In the genomic region with DNA sequence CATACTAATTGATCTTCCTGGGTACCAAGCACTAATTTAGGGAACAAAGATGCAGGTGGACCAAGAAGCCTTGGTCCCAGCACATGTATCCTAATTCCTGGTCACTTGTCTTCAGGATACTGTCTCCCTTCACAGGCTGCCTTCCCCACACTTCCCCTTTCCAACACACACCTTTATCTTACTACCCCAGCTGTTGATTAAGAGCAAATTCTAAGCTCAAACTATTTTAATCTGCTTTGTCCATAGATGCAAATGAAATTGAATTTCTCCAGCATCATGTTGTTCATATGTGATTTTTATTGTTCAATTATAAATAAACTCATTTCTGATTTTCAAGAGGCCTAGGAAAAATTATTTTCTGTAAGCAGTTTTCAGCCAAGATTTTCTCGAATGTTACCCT, we compare ENCODE assay signal across 19 mouse cellular contexts. TPM values are rescaled to one million over a fixed set of nuclear protein-coding genes. Genes with fewer than 3 reads are reported as not detected.
"Had no signal": no experiment of that assay in that cellular context is flagged by ENCODE, and none has a peak within 500 bp of the region (broad histone marks: within the 10 kb centered on the region; RNA-seq: fewer than 3 reads in every experiment).

No protein-coding gene starts in this region.

- H3K4me1 ChIP-seq: neural tube, embryonic 15.5 days; stomach, embryonic 15.5 days had no signal

- H3K27ac ChIP-seq: neural tube, embryonic 15.5 days; stomach, embryonic 15.5 days; stomach, postnatal 0 days had no signal

- H3K9ac ChIP-seq: neural tube, embryonic 15.5 days; stomach, embryonic 15.5 days had no signal

- H3K4me3 ChIP-seq: neural tube, embryonic 15.5 days; stomach, embryonic 15.5 days had no signal

- H3K27me3 ChIP-seq: neural tube, embryonic 15.5 days; stomach, embryonic 15.5 days had no signal

- H3K9me3 ChIP-seq: neural tube, embryonic 15.5 days; stomach, embryonic 15.5 days had no signal

- H3K36me3 ChIP-seq: neural tube, embryonic 15.5 days; stomach, embryonic 15.5 days had no signal

- DNase-seq: retina, postnatal 1 day; right cerebral cortex, adult 18-20 months; right cerebral cortex, postnatal 14 days; right cerebral cortex, postnatal 25 days; right cerebral cortex, postnatal 4 days; spleen, adult 18-20 months; thymus, adult 18-20 months; thymus, adult 2 months; thymus, postnatal 14 days; thymus, postnatal 25 days; thymus, postnatal 36 days; thymus, postnatal 4 days had no signal

RNA-seq across cellular contexts. Expression of gene Dzip1l, which starts 7.3 kb away (rescaled TPM):
- total RNA-seq: neutrophil, adult 5-6 weeks had no signal

RNA-seq across cellular contexts. Expression of gene A4gnt, which starts 9.7 kb away (rescaled TPM):
- total RNA-seq: neutrophil, adult 5-6 weeks had no signal
- polyA plus RNA-seq: neural tube, embryonic 14.5 days; neural tube, embryonic 15.5 days; spleen, adult 2 months; testis, adult 2 months had no signal
